Mouse (Mus musculus) urinary bladder, postnatal 10 days (tissue): ENCODE measurements around the gene Inpp5e.

ENCODE experiments used
- DNase-seq: peaks from one replicate; pipeline ENCODE4 v3.0.0; 2022; ENCODE audit warnings: low spot score

Inpp5e gene

DNA sequence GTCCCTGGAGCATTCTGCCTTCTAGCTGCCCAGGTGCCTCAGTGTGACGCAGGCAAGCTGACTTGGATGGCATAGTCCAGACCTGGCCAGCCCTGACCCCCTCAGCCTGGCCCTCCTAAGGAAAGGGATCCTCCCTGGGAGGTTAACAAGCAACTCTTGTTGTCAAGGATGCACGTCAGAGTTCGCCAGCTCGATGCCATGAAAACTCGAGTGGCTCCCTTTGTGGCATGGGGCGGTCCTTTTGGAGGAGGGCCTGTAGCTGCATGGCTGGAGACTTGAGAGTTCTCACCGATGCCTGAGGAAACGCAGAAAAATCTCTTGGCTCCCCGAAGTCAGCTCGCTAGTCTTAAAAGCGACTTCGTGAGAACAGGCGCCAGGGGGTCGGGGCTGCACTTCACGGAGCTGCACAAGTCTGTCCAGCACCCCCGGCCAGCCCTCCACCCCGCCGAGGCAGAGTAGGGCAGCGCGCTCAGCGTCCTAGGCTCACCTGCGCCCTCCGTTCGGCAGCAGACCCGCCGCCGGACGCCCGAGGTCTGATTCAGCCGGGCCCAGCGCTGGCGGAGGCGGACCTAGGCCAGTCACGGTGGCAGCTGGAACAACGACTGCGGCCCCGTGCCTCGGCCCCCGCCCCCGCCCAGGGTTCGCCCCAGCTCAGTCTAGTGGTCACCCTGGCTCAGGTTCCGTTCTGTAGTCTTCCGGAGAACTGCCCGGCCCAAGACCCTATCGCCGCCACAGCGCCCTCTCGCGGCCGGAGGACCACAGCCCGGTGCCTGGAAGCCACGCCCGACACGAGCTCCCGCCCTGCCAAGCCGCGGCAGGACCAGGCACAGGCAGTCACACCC is at the start of gene Inpp5e:
Gene Inpp5e (minus strand): TSS at position 689 of the 842 bp plus-strand sequence.
- DNase-seq = peak; percentile 95

DNA sequence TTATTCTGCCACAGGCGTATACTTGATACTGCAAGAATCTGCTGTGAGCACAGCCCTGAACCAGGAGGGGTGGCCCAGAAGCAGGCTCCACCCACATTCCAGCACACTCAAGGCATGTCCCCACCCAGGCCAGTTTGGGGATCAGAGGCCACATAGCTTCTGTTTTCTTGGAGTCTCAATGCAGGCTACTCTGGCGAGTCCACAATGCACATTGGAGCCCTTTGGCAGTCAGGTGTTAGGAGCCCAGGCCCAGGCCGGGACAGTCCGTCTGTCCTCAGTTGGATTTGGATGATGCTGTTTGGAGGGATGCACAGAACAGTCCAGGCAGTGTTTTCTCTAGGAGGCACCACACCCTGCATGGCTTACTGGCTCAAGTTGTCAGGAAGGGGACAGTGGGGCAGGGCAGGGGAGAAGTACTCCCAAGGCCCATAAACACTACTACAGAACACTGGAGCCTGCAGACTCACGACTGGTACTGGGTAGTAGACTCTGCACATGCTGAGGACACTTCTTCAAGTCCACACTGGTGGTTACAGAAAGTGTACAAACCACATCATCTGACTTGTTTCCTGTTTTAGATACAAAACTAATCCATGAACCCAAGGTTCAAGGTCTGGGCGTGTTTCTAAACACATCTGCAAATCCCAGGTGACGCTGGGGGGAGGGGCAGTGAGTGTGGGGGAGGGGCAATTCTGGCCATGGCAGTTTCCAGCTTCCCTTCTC is 49.6 kb upstream of the Inpp5e start:
- DNase-seq = no peak

- no peak for DNase-seq
Observed at GRCm38 (mm10) chr2:26449121-26450060, 40.4 kb upstream of the Inpp5e start.

GRCm38 (mm10) chr2:26447451-26447850 is 38.4 kb upstream of the Inpp5e start:
- DNase-seq = no peak

- no peak for DNase-seq
Observed at GRCm38 (mm10) chr2:26446671-26447070, 37.7 kb upstream of the Inpp5e start.

GRCm38 (mm10) chr2:26445666-26446445 is 36.9 kb upstream of the Inpp5e start:
- DNase-seq = peak; percentile 69

DNA sequence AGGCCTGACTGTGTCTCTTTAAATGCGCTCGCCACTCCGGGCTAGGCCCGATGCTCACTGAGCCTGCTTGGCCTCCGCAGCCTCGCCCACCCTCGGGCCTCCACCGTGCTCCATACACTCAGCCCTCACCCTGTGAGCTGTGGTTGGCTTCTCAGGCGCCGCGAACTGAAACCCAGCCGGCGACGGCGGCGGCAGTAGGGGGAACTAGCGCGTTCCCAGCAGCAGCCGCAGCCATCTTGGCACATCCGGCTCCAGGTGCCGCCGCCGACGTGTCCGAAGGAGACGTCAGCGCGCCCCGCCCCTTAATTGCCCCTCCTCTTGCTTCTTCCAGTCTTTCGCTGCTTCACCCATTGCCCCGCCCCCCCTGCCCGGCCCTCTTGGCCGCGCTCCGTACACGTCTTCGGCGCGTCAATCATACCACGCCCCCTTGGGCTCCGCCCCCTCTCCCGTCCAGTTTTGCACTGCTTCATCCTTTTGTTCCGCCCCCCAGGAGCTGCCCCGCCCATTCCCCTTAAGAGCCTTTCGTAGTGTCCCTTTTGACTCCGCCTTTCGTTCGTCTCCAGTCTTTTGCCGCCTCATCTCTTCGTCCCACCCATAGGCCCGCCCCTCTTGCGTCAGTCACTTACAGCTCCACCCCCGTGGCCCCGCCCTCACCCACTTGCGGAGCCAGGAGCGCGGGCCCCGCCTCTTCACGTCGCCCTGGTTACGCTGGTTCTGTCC is 36.1 kb upstream of the Inpp5e start, which contains the start of gene Sec16a:
Gene Sec16a (minus strand): TSS at position 271 of the 720 bp plus-strand sequence.
- peak; percentile 98 for DNase-seq

- no peak for DNase-seq
Observed at GRCm38 (mm10) chr2:26444368-26444767, 35.4 kb upstream of the Inpp5e start.

- DNase-seq = no peak
Observed at GRCm38 (mm10) chr2:26443876-26444275, 34.9 kb upstream of the Inpp5e start.

DNA sequence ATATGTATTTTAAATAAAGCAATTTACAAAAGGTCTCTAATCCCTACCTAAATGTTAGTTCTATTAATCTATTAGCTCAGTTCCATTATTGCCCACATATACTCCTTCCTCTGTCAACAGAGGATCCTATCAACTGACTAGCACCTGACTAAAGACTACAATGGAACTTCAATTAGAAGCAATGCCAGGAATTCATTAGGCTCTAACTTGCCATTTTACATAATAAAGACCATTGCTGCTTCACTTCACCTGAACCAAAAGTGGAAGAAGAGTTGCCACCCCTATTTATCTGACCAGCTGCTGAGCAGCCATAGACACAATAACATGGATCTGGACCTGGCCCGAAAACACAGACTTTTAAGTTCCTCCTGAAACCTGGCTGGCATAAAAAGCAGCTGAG is 33.8 kb upstream of the Inpp5e start:
- DNase-seq = no peak

- no peak for DNase-seq
Observed at GRCm38 (mm10) chr2:26441688-26442087, 32.7 kb upstream of the Inpp5e start.

DNA sequence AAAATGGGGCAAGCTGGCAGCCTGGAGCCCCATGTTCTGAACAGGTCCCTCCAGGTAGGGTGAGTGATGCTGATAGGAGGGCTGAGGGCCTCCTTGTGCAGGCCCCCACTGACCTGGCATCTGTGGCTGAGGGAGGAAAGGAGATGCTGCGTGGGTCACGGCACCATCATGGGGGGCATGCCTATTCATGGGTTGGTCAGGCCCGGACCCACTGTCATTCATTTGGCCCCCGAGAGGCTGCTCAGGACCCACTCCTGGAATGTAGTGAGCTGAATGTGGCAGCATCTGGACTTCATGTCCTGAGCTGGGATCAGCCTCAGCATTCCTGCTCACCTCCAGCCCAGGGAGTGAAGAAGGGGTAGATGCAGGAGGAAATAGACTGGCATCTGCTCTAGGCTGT is 32.3 kb upstream of the Inpp5e start:
- no peak for DNase-seq

- no peak for DNase-seq
Observed at GRCm38 (mm10) chr2:26439671-26440070, 30.7 kb upstream of the Inpp5e start.

GRCm38 (mm10) chr2:26438373-26438772 is 29.4 kb upstream of the Inpp5e start:
- DNase-seq = no peak

- DNase-seq = no peak
Observed at GRCm38 (mm10) chr2:26437221-26437620, 28.2 kb upstream of the Inpp5e start.

GRCm38 (mm10) chr2:26434791-26435572 is 26.0 kb upstream of the Inpp5e start:
- no peak for DNase-seq

DNA sequence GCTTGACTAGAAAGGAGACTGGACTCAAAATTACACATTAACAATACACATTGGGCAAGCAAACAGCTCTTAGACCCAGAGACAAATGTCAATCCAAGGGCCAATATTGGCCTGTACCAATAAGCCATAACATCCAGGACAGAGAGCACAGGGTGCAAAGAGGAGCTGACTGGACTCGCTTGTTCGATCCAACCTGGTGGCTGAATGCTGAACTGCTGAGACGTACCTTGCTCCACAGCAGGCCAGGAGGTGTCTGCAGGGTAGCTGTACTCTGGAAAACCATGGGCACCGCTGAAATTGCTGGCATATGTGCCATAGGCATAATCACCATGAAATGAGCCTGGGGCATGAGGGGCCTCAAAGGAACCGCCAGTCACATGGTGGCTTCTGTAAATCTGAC is 20.8 kb upstream of the Inpp5e start:
- no peak for DNase-seq

- DNase-seq = no peak
Observed at GRCm38 (mm10) chr2:26424541-26424940, 15.5 kb upstream of the Inpp5e start.

DNA sequence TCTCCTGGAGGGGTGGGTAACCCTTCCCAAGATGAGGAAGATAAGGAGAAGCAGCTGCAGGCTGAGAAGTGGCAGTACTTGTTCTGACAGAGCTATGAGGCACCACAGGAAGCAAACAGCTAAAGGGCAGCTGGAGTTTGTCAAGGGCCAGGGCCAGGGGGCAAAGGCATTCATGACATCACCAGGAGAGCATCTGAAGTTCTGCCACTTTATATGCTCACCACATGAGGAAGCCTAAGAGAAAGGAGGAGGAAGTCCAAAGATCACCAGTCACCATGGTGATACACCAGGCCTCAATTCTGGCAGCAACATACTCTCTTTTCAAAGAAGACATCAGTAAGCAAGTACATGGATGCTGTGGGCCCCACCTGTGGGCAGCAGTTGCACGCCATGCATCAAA is 14.1 kb upstream of the Inpp5e start:
- DNase-seq = no peak

DNA sequence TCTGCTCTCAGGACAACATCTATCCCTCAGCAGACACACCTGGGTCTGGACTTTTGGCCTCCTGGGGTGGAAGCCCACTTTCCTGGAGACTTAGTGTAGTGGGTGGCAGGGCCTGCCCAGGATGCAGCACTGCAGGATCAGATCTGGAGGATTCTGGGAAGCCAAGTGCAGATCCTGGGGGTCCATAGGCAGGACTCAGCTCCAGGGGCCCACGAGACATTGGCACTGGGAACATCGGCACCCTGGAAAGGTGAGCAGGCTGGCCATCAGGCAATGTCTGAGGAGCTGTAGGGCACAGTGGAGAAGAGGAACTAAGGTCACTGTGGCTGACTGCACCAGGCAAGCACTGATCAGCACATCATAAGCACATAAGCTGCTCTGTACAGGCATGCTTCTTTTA is 13.0 kb upstream of the Inpp5e start:
- no peak for DNase-seq
